Mouse (Mus musculus) myocyte (in vitro differentiated cells): ENCODE measurements around the gene Rptor. TPM values are rescaled to one million over a fixed set of nuclear protein-coding genes. Genes with fewer than 3 reads are reported as not detected.

Experiments used
- H3K27me3 ChIP-seq: one replicate; pipeline ENCODE4 v1.6.1; 2011; ENCODE audit not compliant: control insufficient read depth, insufficient read depth, insufficient read length
- H3K36me3 ChIP-seq: one replicate; pipeline ENCODE4 v1.6.1; 2011; ENCODE audit not compliant: control insufficient read depth, insufficient read depth
- H3K4me2 ChIP-seq: one replicate; pipeline ENCODE4 v1.6.1; 2011; ENCODE audit warnings: low read depth, control low read depth
- H3K4me3 ChIP-seq: one replicate; pipeline ENCODE4 v1.5.1; 2011; ENCODE audit warnings: mild to moderate bottlenecking, control low read depth, moderate library complexity
- H3K79me2 ChIP-seq: one replicate; pipeline ENCODE4 v1.6.1; 2011; ENCODE audit not compliant: control insufficient read depth, insufficient read depth
- H3ac ChIP-seq: one replicate; pipeline ENCODE4 v1.6.1; 2011; ENCODE audit not compliant: control insufficient read depth, insufficient read length
- CEBPB ChIP-seq: IDR thresholded peaks from 2 replicates; pipeline ENCODE4 v1.6.1; 2011; ENCODE audit warnings: mild to moderate bottlenecking, moderate library complexity; ENCODE audit not compliant: poor library complexity, insufficient read depth, severe bottlenecking
- E2F4 ChIP-seq: IDR thresholded peaks from one replicate; pipeline ENCODE4 v1.6.1; 2011; ENCODE audit warnings: mild to moderate bottlenecking, control low read depth, moderate library complexity; ENCODE audit not compliant: insufficient read depth
- MAX ChIP-seq: IDR thresholded peaks from one replicate; pipeline ENCODE4 v1.6.1; 2011; ENCODE audit warnings: low read depth, mild to moderate bottlenecking, control low read depth
- MYOD1 ChIP-seq, 3 experiments: IDR thresholded peaks; one replicate each; pipeline ENCODE4 v1.6.1; 2011; ENCODE audit warnings: control low read depth in 2 of 3, low read depth in 2 of 3, mild to moderate bottlenecking in 2 of 3, moderate library complexity in 1 of 3; ENCODE audit not compliant: insufficient read length in 2 of 3, control insufficient read depth in 1 of 3
- MYOG ChIP-seq, 3 experiments: IDR thresholded peaks; one replicate each; pipeline ENCODE4 v1.6.1; 2011; ENCODE audit warnings: control low read depth in 2 of 3, low read depth in 2 of 3, mild to moderate bottlenecking in 2 of 3; ENCODE audit not compliant: insufficient read length in 2 of 3, control insufficient read depth in 1 of 3, insufficient read depth in 1 of 3
- POLR2A ChIP-seq: IDR thresholded peaks from one replicate; pipeline ENCODE4 v1.6.1; 2011; ENCODE audit warnings: low read depth, mild to moderate bottlenecking, control low read depth, moderate library complexity; ENCODE audit not compliant: insufficient read length
- POLR2AphosphoS2 ChIP-seq: IDR thresholded peaks from one replicate; pipeline ENCODE4 v1.6.1; 2011; ENCODE audit warnings: low read depth, control low read depth; ENCODE audit not compliant: insufficient read length
- REST ChIP-seq: IDR thresholded peaks from one replicate; pipeline ENCODE4 v1.6.1; 2011; ENCODE audit warnings: mild to moderate bottlenecking, control low read depth, moderate library complexity; ENCODE audit not compliant: insufficient read depth, insufficient read length
- SRF ChIP-seq: IDR thresholded peaks from one replicate; pipeline ENCODE4 v1.6.1; 2011; ENCODE audit warnings: low read depth; ENCODE audit not compliant: control insufficient read depth, insufficient read length
- TCF12 ChIP-seq: IDR thresholded peaks from one replicate; pipeline ENCODE4 v1.6.1; 2011; ENCODE audit warnings: mild to moderate bottlenecking, control low read depth; ENCODE audit not compliant: poor library complexity, insufficient read depth, severe bottlenecking
- TCF3 ChIP-seq: IDR thresholded peaks from one replicate; pipeline ENCODE4 v1.6.1; 2011; ENCODE audit warnings: low read depth, control low read depth; ENCODE audit not compliant: insufficient read length
- USF1 ChIP-seq: IDR thresholded peaks from one replicate; pipeline ENCODE4 v1.6.1; 2011; ENCODE audit warnings: low read depth, mild to moderate bottlenecking, control low read depth, moderate library complexity
- polyA plus RNA-seq: library from polyadenylated mRNA; unstranded; fragments of >200 nt; fragmentation: generic; extraction: Trizol; gene quantifications from one replicate; pipeline ENCODE4 v1.2.1, GENCODE M21; 2012; ENCODE audit warnings: missing spikeins

Gene Rptor
- polyA plus RNA-seq, 1 experiment: 59.5 TPM

DNA sequence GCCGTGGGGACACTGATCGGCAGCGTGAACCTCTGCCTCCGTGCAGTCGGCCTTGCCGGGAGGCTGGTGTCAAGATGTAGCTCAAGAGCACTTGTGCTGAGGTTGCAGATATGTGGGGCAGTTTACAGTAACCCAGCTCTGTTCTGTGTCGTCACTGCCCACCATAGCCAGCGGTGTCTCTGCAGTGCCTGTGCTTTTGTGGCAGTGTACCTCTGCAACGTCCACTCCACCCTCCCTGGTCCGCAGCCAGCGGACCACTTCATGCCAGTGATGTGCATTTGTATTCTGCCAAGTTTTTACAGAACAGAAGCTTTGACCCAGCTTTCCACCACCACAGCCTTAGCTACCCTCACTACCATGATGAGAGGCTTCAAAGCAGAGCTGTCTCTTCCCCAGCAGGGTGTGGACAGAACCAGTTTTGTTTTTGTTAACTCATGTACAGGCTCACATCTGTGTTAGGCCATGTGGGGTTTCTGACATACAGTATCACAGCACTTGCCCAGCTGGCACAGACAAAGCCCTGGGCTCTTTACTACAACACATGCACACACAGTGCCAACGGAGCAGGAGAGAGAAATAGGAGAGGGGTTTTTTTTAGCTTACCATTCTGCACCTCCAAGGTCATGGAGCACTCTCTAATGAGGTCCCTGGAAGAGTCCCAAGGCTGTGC, 182.1 kb downstream of the Rptor start:
- Histone ChIP-seq H3K4me2 (no peak overlapping the region), H3K79me2 (no peaks in the 10 kb centered on the region), H3ac (no peak overlapping the region), H3K27me3 (no peaks in the 10 kb centered on the region), H3K36me3 (peaks cover 7% of the 10 kb centered on the region), H3K4me3 (no peak overlapping the region)
- TF ChIP-seq REST: no peak
- no peak for TF ChIP-seq SRF
- TF ChIP-seq TCF3: no peak
- TF ChIP-seq POLR2A: no peak
- no peak for TF ChIP-seq E2F4
- no peak for TF ChIP-seq MAX
- TF ChIP-seq USF1: no peak
- no peak for TF ChIP-seq TCF12
- TF ChIP-seq CEBPB: no peak
- no peak for TF ChIP-seq POLR2AphosphoS2
- TF ChIP-seq MYOD1 (IDR thresholded peaks at IDR 0.05; ENCODE audit: control insufficient read depth in 1 of 3, insufficient read length in 2 of 3, low read depth in 2 of 3): no peak
- no peak for TF ChIP-seq MYOG (IDR thresholded peaks at IDR 0.05; ENCODE audit: control insufficient read depth in 1 of 3, insufficient read depth in 1 of 3, insufficient read length in 2 of 3, low read depth in 2 of 3)

DNA sequence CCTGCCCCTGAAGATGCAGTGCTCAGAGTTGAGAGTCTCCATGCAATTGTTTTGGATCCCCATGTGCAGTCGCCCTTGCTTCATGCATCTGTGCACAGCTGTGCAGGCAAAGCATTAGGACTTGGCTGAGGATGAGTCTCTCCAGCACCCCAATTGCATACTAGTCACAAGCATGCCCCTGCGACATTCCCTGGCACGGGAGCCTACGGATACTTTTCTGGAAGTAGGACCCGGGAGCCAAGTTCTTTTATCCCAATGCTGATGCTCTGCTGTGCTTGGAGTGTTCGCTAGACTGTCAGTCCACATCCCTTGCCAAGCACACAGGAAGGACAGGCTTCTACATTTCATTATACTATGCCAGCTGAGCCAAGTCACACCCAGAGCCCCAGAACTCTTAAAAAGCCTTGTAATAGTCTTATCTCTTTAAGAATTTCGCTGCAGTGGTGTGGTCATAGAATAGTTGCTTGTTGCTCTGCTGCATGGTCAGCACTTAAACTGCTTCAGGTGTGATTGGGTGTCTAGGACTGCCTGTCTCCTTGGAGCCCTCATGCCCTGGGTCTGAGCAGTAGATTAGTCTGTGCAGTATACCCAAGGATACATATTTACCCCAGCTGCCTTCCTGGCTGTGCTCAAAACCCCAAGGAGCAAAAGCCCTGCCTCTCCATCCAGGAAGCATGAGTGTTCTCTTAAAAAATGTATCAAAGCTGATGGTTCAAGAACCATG, 183.1 kb downstream of the Rptor start:
- Histone ChIP-seq H3K4me3 (no peak overlapping the region), H3K27me3 (no peaks in the 10 kb centered on the region), H3K79me2 (no peaks in the 10 kb centered on the region), H3K36me3 (peaks cover 6% of the 10 kb centered on the region), H3ac (no peak overlapping the region), H3K4me2 (no peak overlapping the region)
- TF ChIP-seq E2F4 (no peak), MYOG (IDR thresholded peaks at IDR 0.05; ENCODE audit: control insufficient read depth in 1 of 3, insufficient read depth in 1 of 3, insufficient read length in 2 of 3, low read depth in 2 of 3) (no peak), REST (no peak), MYOD1 (IDR thresholded peaks at IDR 0.05; ENCODE audit: control insufficient read depth in 1 of 3, insufficient read length in 2 of 3, low read depth in 2 of 3) (no peak), POLR2AphosphoS2 (no peak), MAX (no peak), TCF3 (no peak), CEBPB (no peak), TCF12 (no peak), USF1 (no peak), POLR2A (no peak), SRF (no peak)

DNA sequence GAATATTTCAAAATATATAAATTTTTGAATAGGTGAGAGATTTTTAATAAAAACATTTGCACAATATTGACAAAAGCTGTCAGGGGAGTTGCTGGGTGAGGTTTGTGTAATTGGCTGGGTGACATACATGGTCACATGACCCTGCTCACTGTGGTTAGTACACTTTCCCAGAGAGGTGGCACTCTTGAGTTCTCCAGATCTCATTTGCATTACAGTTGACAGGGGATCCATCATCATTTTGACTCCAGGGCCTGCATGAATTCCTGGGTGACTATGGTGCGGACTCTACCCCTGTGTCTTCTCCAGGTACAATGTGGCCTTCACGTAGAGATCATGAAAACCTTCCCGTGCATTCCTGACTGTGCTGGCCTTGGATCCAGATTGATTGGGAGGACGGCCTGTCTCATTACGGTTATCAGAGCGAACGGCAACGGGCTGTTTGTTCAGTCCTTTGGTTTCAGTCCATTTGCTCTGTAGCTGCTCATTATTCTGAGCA, 183.7 kb downstream of the Rptor start:
- Histone ChIP-seq H3K4me2 (no peak overlapping the region), H3ac (no peak overlapping the region), H3K4me3 (no peak overlapping the region), H3K27me3 (no peaks in the 10 kb centered on the region), H3K79me2 (no peaks in the 10 kb centered on the region), H3K36me3 (peaks cover 3% of the 10 kb centered on the region)
- no peak for TF ChIP-seq TCF3
- TF ChIP-seq TCF12: no peak
- TF ChIP-seq MYOD1 (IDR thresholded peaks at IDR 0.05; ENCODE audit: control insufficient read depth in 1 of 3, insufficient read length in 2 of 3, low read depth in 2 of 3): no peak
- peak; percentile 80 for TF ChIP-seq USF1

DNA sequence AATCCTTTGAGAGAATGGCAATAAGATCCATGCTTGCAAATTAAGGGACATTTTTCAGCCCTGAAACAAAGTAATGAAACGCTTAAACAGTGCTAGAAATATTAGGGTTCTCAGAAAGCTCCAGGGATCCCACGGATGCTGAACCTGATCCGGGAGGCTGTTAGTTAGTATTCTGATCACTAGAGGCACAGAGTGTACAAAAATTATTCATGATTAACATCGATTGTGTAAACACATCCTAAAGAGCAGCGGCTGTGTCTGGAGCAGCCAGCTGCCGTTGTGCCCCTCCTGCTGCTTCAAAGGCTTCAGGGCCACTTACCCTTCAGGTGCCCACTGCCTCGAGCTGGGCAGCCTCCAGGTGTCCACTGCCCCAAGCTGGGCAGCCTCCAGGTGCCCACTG, 185.8 kb downstream of the Rptor start:
- H3K79me2 ChIP-seq: no peaks in the 10 kb centered on the region

More for the DNA sequence above, 185.8 kb downstream of the Rptor start:
- Histone ChIP-seq H3K4me2 (no peak overlapping the region), H3K27me3 (no peaks in the 10 kb centered on the region), H3K36me3 (peaks cover 3% of the 10 kb centered on the region), H3K4me3 (no peak overlapping the region), H3ac (no peak overlapping the region)
- TF ChIP-seq SRF: no peak
- TF ChIP-seq POLR2A: no peak
- no peak for TF ChIP-seq MAX
- no peak for TF ChIP-seq MYOG (IDR thresholded peaks at IDR 0.05; ENCODE audit: control insufficient read depth in 1 of 3, insufficient read depth in 1 of 3, insufficient read length in 2 of 3, low read depth in 2 of 3)
- TF ChIP-seq CEBPB: no peak
- TF ChIP-seq REST: no peak
- TF ChIP-seq POLR2AphosphoS2: no peak
- TF ChIP-seq TCF12: no peak
- no peak for TF ChIP-seq E2F4
- TF ChIP-seq MYOD1 (IDR thresholded peaks at IDR 0.05; ENCODE audit: control insufficient read depth in 1 of 3, insufficient read length in 2 of 3, low read depth in 2 of 3): no peak
- no peak for TF ChIP-seq TCF3
- TF ChIP-seq USF1: no peak
